Mouse (Mus musculus) cerebellum, adult 11 months (tissue): ENCODE data around the gene Prkch.

Experiments used
- DNase-seq: peaks from one replicate; pipeline ENCODE4 v3.0.0; 2022

Gene Prkch

GRCm38 (mm10) chr12:73768788-73769187, 184.2 kb downstream of the Prkch start:
- DNase-seq: peak; percentile 10

DNA sequence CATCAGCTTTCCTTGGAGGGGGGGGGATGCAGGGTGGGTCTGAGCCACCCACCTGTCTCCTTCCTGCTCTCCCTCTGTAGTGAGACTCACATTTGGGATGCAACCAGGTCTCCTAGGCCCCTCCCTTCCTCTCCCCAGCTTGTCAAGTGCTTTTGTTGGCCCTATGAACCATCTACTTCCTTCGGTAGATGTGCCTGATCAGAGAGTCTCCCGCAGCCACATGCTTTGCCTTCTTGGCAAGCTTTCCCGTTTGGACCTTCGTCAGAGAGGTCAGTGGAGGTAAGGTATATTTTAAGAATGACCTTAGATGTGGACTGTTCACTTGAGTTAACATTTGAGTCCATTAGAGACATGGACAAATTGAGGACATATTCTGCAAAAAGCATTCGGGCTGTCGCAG, 184.9 kb downstream of the Prkch start:
- no peak for DNase-seq

DNA sequence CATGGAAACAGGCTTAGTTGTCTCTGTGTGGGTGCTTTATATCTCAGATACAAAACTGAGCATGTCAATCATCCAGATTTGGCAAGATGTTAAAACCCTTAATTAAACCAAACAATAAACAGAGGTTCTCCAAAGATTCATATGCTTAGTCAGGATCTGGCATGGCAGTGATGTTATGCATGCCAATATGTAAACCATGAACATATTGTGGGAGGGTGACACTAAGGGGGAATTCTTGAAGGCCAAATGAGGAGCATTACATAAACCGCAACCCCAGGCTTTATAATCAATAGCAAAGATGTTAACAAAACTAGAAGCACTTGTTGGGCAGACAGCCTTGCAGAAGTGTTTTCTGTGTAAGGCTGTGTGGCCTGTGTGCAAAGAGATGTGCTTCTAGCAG, 186.2 kb downstream of the Prkch start:
- DNase-seq: no peak

DNA sequence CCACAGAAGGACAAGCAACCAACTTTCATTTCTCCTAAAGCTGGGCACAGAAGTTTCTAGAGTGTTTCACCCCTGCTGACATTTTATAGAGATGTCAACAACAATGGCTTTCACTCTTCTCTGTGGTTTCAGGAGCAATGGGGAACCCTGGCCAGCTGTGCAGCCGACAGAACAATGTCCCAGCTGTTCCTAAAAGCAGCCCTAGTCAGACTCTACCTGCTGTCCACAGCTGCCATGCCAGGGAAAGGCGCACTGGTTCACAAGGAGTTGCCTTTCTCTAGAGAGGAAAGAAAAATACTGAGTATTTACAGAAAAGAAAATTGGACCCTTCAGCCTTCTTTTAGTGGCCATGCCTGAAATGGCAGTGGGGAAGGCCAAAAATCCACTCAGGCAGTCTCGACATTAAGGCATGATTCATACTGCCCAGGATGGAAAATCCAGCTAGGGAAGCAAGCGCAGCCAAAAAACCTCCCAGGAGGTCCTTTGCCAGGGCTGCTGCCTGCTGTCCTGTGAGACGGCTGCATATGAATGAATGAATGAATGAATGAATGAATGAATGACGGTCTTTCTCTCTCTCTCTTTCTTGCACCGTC, 190.3 kb downstream of the Prkch start:
- DNase-seq: no peak

- DNase-seq: no peak
Observed at GRCm38 (mm10) chr12:73776401-73776945, 191.9 kb downstream of the Prkch start.

- DNase-seq: no peak
Observed at GRCm38 (mm10) chr12:73777673-73778072, 193.1 kb downstream of the Prkch start.

GRCm38 (mm10) chr12:73779332-73780231, 195.0 kb downstream of the Prkch start:
- no peak for DNase-seq

DNA sequence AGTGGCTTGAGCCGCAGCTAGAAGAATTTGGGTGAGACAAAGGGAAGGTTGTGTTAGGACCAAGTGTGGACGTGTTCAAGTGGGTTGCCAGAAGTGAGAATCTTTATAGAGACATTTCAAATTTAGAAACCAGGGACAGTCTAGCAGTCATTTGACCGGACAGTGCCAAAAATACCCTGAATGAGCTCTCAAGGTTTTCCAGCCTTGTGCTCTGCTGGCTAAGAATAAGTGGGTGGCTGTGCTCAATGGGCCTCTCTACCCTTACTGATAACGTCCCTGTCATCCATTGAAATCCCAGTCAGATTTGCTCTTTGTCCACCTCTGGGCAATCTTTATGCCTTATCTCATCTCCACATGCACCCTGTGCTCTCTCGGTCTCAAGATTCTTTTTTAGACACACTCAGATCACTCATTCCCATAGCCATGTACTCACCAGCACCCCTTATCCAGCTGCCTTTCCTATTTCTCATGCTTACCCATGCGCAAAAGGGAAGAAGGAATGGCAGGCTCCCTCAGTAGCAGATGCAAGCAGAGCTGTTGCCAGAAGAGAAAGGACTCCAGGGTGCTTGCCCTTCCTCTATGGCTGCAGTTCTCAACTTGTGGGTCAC, 196.9 kb downstream of the Prkch start:
- DNase-seq: no peak

DNA sequence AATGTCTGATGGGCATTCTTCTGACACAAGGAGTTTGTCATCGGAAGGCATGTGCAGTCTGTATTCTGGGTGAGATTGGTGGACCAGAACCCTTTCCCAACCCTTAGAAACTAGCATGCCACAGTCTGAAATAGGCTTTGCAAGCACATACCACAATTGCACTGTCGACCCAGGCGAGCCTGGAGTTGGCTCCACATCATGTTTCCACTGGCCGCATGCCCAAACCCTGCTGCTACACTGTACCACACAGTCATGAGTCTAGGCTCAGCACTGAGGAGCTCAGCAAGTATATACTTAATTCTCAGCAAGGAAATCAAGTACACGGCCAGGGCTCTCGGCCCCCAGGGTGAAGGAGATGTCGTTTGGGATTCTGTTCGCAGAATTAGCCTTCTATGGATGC, 202.3 kb downstream of the Prkch start:
- peak; percentile 78 for DNase-seq

GRCm38 (mm10) chr12:73788850-73789249, 204.3 kb downstream of the Prkch start:
- DNase-seq: no peak

- DNase-seq: no peak
Observed at GRCm38 (mm10) chr12:73790571-73791108, 206.0 kb downstream of the Prkch start.

GRCm38 (mm10) chr12:73793216-73793615, 208.6 kb downstream of the Prkch start:
- DNase-seq: no peak

DNA sequence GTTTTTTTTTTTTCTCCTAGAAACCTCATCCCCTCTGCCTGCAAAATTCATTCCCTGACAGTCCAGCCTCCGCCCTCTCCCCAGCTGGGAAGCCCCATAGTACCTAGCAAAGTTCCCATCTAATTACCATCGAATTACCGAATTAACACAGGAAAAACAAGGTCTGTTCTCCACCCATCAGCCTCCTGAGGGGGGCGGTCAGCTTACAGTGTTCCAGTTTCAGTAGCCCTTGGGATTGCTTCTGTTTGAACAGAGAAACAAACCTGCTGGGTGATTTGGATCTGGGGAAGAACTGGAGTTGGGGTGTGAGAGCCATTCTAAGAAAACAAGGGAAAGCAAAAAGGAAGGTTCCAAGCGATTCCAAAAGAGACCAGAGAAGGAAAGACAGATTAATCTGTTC, 209.1 kb downstream of the Prkch start:
- DNase-seq: no peak

- peak; percentile 52 for DNase-seq
Observed at GRCm38 (mm10) chr12:73794151-73794883, 209.7 kb downstream of the Prkch start.

- no peak for DNase-seq
Observed at GRCm38 (mm10) chr12:73799671-73800070, 215.1 kb downstream of the Prkch start.

DNA sequence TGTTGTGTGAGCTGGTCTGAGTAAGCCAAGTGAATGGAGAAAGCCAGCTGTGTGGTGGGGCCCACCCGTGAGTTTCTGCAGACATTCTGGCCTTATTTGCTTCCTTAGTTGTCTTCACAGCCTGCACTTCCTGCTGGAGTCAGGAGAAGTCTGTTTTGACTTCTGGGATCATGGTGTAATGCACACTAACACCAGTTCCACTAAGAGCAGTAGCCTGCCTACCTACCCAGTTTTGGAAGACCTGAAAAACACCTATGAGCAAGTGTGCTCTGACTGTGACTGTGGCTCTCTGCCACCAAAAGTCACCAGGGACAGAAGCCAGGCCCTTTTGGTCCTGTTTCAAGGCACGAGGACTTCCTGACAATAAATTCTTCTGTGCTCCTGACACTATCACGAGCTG, 216.3 kb downstream of the Prkch start:
- DNase-seq: peak; percentile 20

GRCm38 (mm10) chr12:73801845-73802244, 217.2 kb downstream of the Prkch start:
- DNase-seq: peak; percentile 31

GRCm38 (mm10) chr12:73802379-73803057, 217.9 kb downstream of the Prkch start:
- no peak for DNase-seq

- DNase-seq: no peak
Observed at GRCm38 (mm10) chr12:73803946-73804345, 219.3 kb downstream of the Prkch start.

DNA sequence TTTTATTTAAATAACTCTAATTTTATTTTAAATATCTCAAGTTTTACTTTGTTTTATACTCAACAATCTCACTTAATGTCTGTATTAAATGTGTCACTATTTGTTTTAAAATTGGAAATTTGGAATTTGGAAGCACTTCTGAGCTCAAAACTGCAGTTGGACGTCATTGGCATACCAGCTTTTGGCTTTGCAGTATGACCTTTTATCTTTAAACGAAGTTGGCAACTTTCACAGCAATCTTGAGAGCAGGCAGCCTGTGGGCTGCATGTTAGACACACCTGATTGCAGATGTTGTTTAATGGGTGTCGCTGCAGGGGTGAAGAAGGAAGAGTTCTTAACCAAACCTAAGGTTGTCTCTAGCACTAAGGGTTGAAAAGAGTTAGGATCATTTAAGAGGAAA, 220.9 kb downstream of the Prkch start:
- DNase-seq: no peak

DNA sequence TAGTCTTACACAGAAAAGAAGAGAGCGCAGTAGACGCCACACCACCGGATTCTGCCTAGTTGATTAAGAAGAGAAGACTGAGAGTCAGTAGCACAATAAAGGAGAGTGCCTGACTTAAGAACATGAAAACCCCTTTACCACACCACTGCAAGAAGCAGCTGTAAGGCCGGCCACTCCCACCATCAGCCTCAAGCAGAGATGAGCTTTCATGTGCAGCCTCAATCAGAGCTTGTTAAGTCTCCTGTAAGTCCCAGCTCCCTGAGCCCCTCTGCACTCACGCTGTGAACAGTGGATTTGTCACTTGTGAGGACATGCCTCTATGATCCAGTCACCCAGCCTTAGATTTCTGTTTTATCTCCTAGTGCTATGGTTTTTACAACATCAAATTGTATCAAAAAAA, 221.4 kb downstream of the Prkch start:
- no peak for DNase-seq

- no peak for DNase-seq
Observed at GRCm38 (mm10) chr12:73807228-73807627, 222.6 kb downstream of the Prkch start.
